Mouse (Mus musculus) frontal cortex, postnatal 14 days (tissue): ENCODE data around the gene Zfp580.
A peak's percentile ranks its signal among the peaks of the same experiment; 100 is the strongest.
"Not testable (repeated sequence)": the region's sequence is repeated elsewhere in the genome, so short reads cannot be mapped to it uniquely, and the experiment has no call there.

Experiments
- DNase-seq, 2 experiments: peaks; one replicate each; pipeline ENCODE4 v3.0.0; 2022; ENCODE audit warnings: low spot score in 2 of 2

Gene Zfp580

GRCm38 (mm10) chr7:5064886-5065285 is 13.5 kb downstream of the Zfp580 start:
- DNase-seq, result no peak

- DNase-seq, result no peak
Observed at GRCm38 (mm10) chr7:5073586-5073985, 22.2 kb downstream of the Zfp580 start.

- no peak for DNase-seq
Observed at GRCm38 (mm10) chr7:5074984-5075383, 23.6 kb downstream of the Zfp580 start.

- DNase-seq, result no peak
Observed at GRCm38 (mm10) chr7:5076931-5077330, 25.6 kb downstream of the Zfp580 start.

GRCm38 (mm10) chr7:5079365-5080009 is 28.1 kb downstream of the Zfp580 start:
- DNase-seq, result not testable (repeated sequence)

- DNase-seq, result peak; percentile 93 to 97
Observed at GRCm38 (mm10) chr7:5080010-5080751, 28.8 kb downstream of the Zfp580 start, which contains the start of gene Epn1. TSS of gene Epn1 (plus strand) at chr7:5080235.

- DNase-seq, result no peak
Observed at GRCm38 (mm10) chr7:5080815-5081214, 29.5 kb downstream of the Zfp580 start.

- DNase-seq, result no peak
Observed at GRCm38 (mm10) chr7:5081241-5081640, 29.9 kb downstream of the Zfp580 start.

GRCm38 (mm10) chr7:5081939-5082338 is 30.6 kb downstream of the Zfp580 start:
- DNase-seq, result no peak

GRCm38 (mm10) chr7:5083325-5084105 is 32.2 kb downstream of the Zfp580 start:
- DNase-seq, result no peak

GRCm38 (mm10) chr7:5085512-5085911 is 34.2 kb downstream of the Zfp580 start:
- DNase-seq, result no peak

- no peak for DNase-seq
Observed at GRCm38 (mm10) chr7:5086921-5087440, 35.6 kb downstream of the Zfp580 start.

GRCm38 (mm10) chr7:5087886-5088285 is 36.5 kb downstream of the Zfp580 start:
- no peak for DNase-seq

GRCm38 (mm10) chr7:5089853-5090252 is 38.5 kb downstream of the Zfp580 start:
- no peak for DNase-seq

- no peak for DNase-seq
Observed at GRCm38 (mm10) chr7:5091008-5091728, 39.8 kb downstream of the Zfp580 start.

- DNase-seq, result no peak
Observed at GRCm38 (mm10) chr7:5092381-5092780, 41.0 kb downstream of the Zfp580 start.

GRCm38 (mm10) chr7:5092831-5093510 is 41.6 kb downstream of the Zfp580 start:
- DNase-seq, result no peak

- DNase-seq, result no peak
Observed at GRCm38 (mm10) chr7:5098769-5099168, 47.4 kb downstream of the Zfp580 start.

GRCm38 (mm10) chr7:5099796-5100195 is 48.5 kb downstream of the Zfp580 start:
- DNase-seq, result no peak

GRCm38 (mm10) chr7:5101066-5101663 is 49.8 kb downstream of the Zfp580 start:
- DNase-seq, result no peak

- DNase-seq, result no peak
Observed at GRCm38 (mm10) chr7:5102564-5102963, 51.2 kb downstream of the Zfp580 start.
